Mouse (Mus musculus) heart, embryonic 15.5 days (tissue): ENCODE measurements around the gene Ythdf2. TPM values are rescaled to one million over a fixed set of nuclear protein-coding genes. Genes with fewer than 3 reads are reported as not detected.

ENCODE experiments used
- ATAC-seq: fragments of 200-750 bp; cut with Nextera tagmentation; replicated peaks from 2 replicates; pipeline ENCODE4 v1.8.0; 2017; ENCODE audit warnings: low read depth, moderate TSS enrichment; ENCODE audit not compliant: insufficient number of reproducible peaks, insufficient read depth, low FRiP score
- H3K27ac ChIP-seq: fragments of 300-500 bp; sonication (generic); 2 replicates; pipeline ENCODE4 v1.5.1; 2015; ENCODE audit warnings: mild to moderate bottlenecking, inconsistent platforms
- H3K27me3 ChIP-seq: fragments of 300-500 bp; sonication (generic); 2 replicates; pipeline ENCODE4 v1.6.1; 2015; ENCODE audit warnings: inconsistent platforms
- H3K36me3 ChIP-seq: fragments of 300-500 bp; sonication (generic); 2 replicates; pipeline ENCODE4 v1.6.1; 2015; ENCODE audit warnings: mild to moderate bottlenecking, inconsistent platforms
- H3K4me1 ChIP-seq: fragments of 300-500 bp; sonication (generic); replicated peaks from 2 replicates; pipeline ENCODE4 v1.6.1; 2015; ENCODE audit warnings: inconsistent platforms
- H3K4me2 ChIP-seq: fragments of 300-500 bp; sonication (generic); 2 replicates; pipeline ENCODE4 v1.6.1; 2015; ENCODE audit warnings: inconsistent platforms, mild to moderate bottlenecking, moderate library complexity
- H3K4me3 ChIP-seq: fragments of 300-500 bp; sonication (generic); 2 replicates; pipeline ENCODE4 v1.5.1; 2015; ENCODE audit warnings: mild to moderate bottlenecking, inconsistent platforms
- H3K9ac ChIP-seq: fragments of 300-500 bp; sonication (generic); 2 replicates; pipeline ENCODE4 v1.6.1; 2015; ENCODE audit warnings: mild to moderate bottlenecking, inconsistent platforms
- H3K9me3 ChIP-seq: fragments of 300-500 bp; sonication (generic); replicated peaks from 2 replicates; pipeline ENCODE4 v1.6.1; 2016; ENCODE audit warnings: inconsistent platforms
- WGBS: fragments of 180-500 bp; shearing (Covaris S2); methylation state at CpG from one replicate; pipeline ENCODE4 v1.1.7; 2015; ENCODE audit warnings: mixed read lengths; 5-methylcytosine and 5-hydroxymethylcytosine counted together
- microRNA-seq: library from miRNA; unstranded; fragments of <30 nt; microRNA quantifications from one replicate; pipeline ENCODE4, GENCODE M21; 2016
- polyA plus RNA-seq: library from polyadenylated mRNA; unstranded; fragments of >200 nt; fragmentation: Nextera tagmentation; extraction: Ambion mirVana; gene quantifications from 2 replicates; pipeline ENCODE4 v1.2.1, GENCODE M21; 2015

Gene Ythdf2
- polyA plus RNA-seq, 1 experiment from 2014 or later, result 57.8 TPM

DNA sequence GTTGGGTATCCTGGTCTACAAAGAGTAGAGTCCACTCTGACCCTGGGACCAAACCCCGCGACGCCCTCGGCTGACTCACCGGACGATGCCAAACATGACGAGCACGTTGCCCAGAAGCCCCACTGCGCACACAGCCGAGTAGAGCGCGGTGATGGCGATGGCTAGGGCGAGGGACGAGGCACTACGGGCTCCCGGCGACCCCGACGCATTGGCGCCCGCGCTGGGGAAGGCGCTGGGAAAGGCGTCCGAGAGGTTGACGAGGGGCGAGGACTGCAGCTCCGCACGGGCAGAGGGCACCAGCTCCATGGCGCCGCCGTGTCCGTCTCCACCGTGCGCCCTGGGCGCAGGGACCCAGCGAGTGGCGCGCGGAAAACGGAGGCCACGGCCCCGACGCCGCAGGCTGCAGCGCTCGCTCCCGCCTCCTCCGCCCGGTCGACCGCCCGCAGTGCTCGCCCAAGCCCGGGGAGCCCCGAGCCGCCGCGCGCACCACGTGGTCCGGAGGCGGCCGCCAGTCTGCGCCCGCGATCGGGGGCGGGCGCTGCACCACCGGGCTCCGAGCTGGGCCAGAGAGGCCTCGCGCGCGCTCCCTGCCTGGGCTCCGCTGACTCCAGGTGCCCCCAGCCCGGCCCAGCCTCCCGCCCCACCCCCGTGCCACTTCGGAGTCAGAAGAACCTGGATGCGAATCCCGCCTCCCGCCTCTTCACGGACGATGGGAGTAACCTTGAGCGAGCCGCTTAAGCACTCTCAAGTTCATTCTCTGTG is 67.8 kb downstream of the Ythdf2 start, which contains the start of gene Oprd1:
Gene Oprd1, minus strand, starts transcription at position 407 of the 762 bp plus-strand sequence.
- Histone ChIP-seq H3K9ac (peak within 1 kb of the TSS; percentile 38), H3K4me2 (peak within 1 kb of the TSS; percentile 89), H3K4me3 (peak within 1 kb of the TSS; percentile 52), H3K4me1 (peaks cover 13% of the 10 kb centered on the region), H3K27ac (no peak within 1 kb of the TSS), H3K36me3 (no peaks in the 10 kb centered on the region), H3K9me3 (no peaks in the 10 kb centered on the region), H3K27me3 (peaks cover 57% of the 10 kb centered on the region)
- under 1% methylated on average over 80 of the region's 89 CpGs for WGBS
- ATAC-seq, result peak; percentile 50

- H3K4me2 ChIP-seq, result no peak overlapping the region
- ATAC-seq, result no peak
- no peaks in the 10 kb centered on the region for H3K4me1 ChIP-seq
- no peaks in the 10 kb centered on the region for H3K36me3 ChIP-seq
- H3K9ac ChIP-seq, result no peak overlapping the region
- peaks cover 27% of the 10 kb centered on the region for H3K27me3 ChIP-seq
- H3K9me3 ChIP-seq, result no peaks in the 10 kb centered on the region
- WGBS, result 86% methylated on average over 2 of the region's 2 CpGs
- no peak overlapping the region for H3K27ac ChIP-seq
- no peak overlapping the region for H3K4me3 ChIP-seq
These were observed 73.5 kb downstream of the Ythdf2 start for GRCm38 (mm10) chr4:132138640-132139039.

- WGBS, result 70% methylated on average over 7 of the region's 7 CpGs
- H3K4me2 ChIP-seq, result no peak overlapping the region
- no peak overlapping the region for H3K27ac ChIP-seq
- ATAC-seq, result no peak
- no peaks in the 10 kb centered on the region for H3K9me3 ChIP-seq
- H3K4me1 ChIP-seq, result peaks cover 6% of the 10 kb centered on the region; the same call in 1 of the 2 replicates
- H3K4me3 ChIP-seq, result no peak overlapping the region
- H3K9ac ChIP-seq, result no peak overlapping the region
- no peaks in the 10 kb centered on the region for H3K36me3 ChIP-seq
- H3K27me3 ChIP-seq, result peaks cover 12% of the 10 kb centered on the region
These were observed 75.1 kb downstream of the Ythdf2 start for GRCm38 (mm10) chr4:132137013-132137412.

Small RNA genes lying within 50 kb of the gene (microRNA-seq; reads per million reads assigned to microRNA genes)
- gene Gm22033, result not detected

Other genes starting within 250 kb of the Ythdf2 start
- 0.10 and 0.18 TPM in 2 replicates for gene Gm10300, start 137.6 kb downstream of the Ythdf2 start, polyA plus RNA-seq
- 75.6 and 86.4 TPM in 2 replicates for gene Epb41, start 137.0 kb downstream of the Ythdf2 start, polyA plus RNA-seq
- gene Oprd1, start 67.8 kb downstream of the Ythdf2 start, polyA plus RNA-seq, result 0.67 and 0.71 TPM in 2 replicates
- gene Gmeb1, start 49.3 kb upstream of the Ythdf2 start, polyA plus RNA-seq, result 23.3 and 28.0 TPM in 2 replicates
- 28.5 and 33.7 TPM in 2 replicates for gene Taf12, start 62.1 kb upstream of the Ythdf2 start, polyA plus RNA-seq
- gene Rab42, start 91.1 kb upstream of the Ythdf2 start, polyA plus RNA-seq, result 1.5 and 2.0 TPM in 2 replicates
- 63.4 and 71.3 TPM in 2 replicates for gene Trnau1ap, start 117.2 kb upstream of the Ythdf2 start, polyA plus RNA-seq
- 29.2 and 44.7 TPM in 2 replicates for gene Rcc1, start 141.3 kb upstream of the Ythdf2 start, polyA plus RNA-seq
- gene Phactr4, start 210.2 kb upstream of the Ythdf2 start, polyA plus RNA-seq, result 14.8 and 17.1 TPM in 2 replicates